Mouse (Mus musculus): ENCODE data around the gene Suds3. TPM values are rescaled to one million over a fixed set of nuclear protein-coding genes. Genes with fewer than 3 reads are reported as not detected.

Gene Suds3
- total and polyA plus RNA-seq, 3 experiments = 67.8 to 102 TPM; not detected in 1

- H3K9ac ChIP-seq (ENCODE audit: control insufficient read depth, low read depth, low read length, poor library complexity, severe bottlenecking) = no peak overlapping the region
- no peaks in the 10 kb centered on the region for H3K27me3 ChIP-seq (ENCODE audit: control insufficient read depth in 1 of 2, insufficient read depth in 2 of 2, low read length in 2 of 2)
- no peak overlapping the region for H3K4me3 ChIP-seq (ENCODE audit: control insufficient read depth in 1 of 2, insufficient read depth in 1 of 2, low read depth in 2 of 2, low read length in 2 of 2)
- no peaks in the 10 kb centered on the region for H3K9me3 ChIP-seq (replicated peaks; ENCODE audit: insufficient read depth, low read length)
- no peak for DNase-seq (ENCODE audit: low read depth, low spot score)
- peaks cover 27% of the 10 kb centered on the region for H3K79me2 ChIP-seq (ENCODE audit: control insufficient read depth, insufficient read depth, low read length, poor library complexity)
- no peaks in the 10 kb centered on the region for H3K4me1 ChIP-seq (ENCODE audit: control insufficient read depth in 1 of 2, insufficient read depth in 2 of 2, low read length in 2 of 2)
- no peak overlapping the region for H3K27ac ChIP-seq (ENCODE audit: control insufficient read depth, low read depth, low read length)
- no peak for TF ChIP-seq HCFC1 (IDR thresholded peaks at IDR 0.05; ENCODE audit: low read depth, low read length)
- no peak for TF ChIP-seq USF1 (IDR thresholded peaks at IDR 0.05; ENCODE audit: low read depth, low read length)
- no peak for TF ChIP-seq POLR2AphosphoS5 (IDR thresholded peaks at IDR 0.05; ENCODE audit: borderline replicate concordance, low read depth, low read length)
- no peak for TF ChIP-seq CTCF (IDR thresholded peaks at IDR 0.05 in 2 of 3, conservative IDR thresholded peaks at IDR 0.05 in 1 of 3; ENCODE audit: control insufficient read depth in 1 of 3, insufficient read depth in 1 of 3, low read depth in 2 of 3, low read length in 3 of 3, poor library complexity in 1 of 3, severe bottlenecking in 1 of 3)
- TF ChIP-seq MXI1 (IDR thresholded peaks at IDR 0.05; ENCODE audit: low read depth, low read length) = no peak
- TF ChIP-seq ZC3H11A (IDR thresholded peaks at IDR 0.05; ENCODE audit: low read depth, low read length) = no peak
- no peak for TF ChIP-seq CHD2 (IDR thresholded peaks at IDR 0.05; ENCODE audit: low read length)
- no peak for TF ChIP-seq KAT2A (conservative IDR thresholded peaks at IDR 0.05; ENCODE audit: low read depth, low read length)
- no peak for TF ChIP-seq SMC3 (IDR thresholded peaks at IDR 0.05; ENCODE audit: low read depth, low read length)
- TF ChIP-seq TCF12 (IDR thresholded peaks at IDR 0.05; ENCODE audit: low read depth, low read length) = no peak
- no peak for TF ChIP-seq ZNF384 (IDR thresholded peaks at IDR 0.05; ENCODE audit: low read depth, low read length)
- no peak for TF ChIP-seq ETS1 (IDR thresholded peaks at IDR 0.05; ENCODE audit: low read depth, low read length)
- TF ChIP-seq TAL1 (IDR thresholded peaks at IDR 0.05; ENCODE audit: low read length) = no peak
- H3K36me3 ChIP-seq (ENCODE audit: control insufficient read depth in 1 of 2, insufficient read depth in 2 of 2, low read length in 2 of 2) = peaks cover 0 to 7% of the 10 kb centered on the region in 2 experiments; a peak in 2 of 4 replicates
Observed at GRCm38 (mm10) chr5:117164516-117164915, 48.6 kb upstream of the Suds3 start.

- no peak for TF ChIP-seq MAFK (IDR thresholded peaks at IDR 0.05; ENCODE audit: borderline replicate concordance, low read depth, low read length)
- no peak for TF ChIP-seq BHLHE40 (IDR thresholded peaks at IDR 0.05; ENCODE audit: borderline replicate concordance, low read depth, low read length)
- TF ChIP-seq MYB (IDR thresholded peaks at IDR 0.05; ENCODE audit: low read depth, low read length) = no peak
- no peak for TF ChIP-seq ZKSCAN1 (IDR thresholded peaks at IDR 0.05; ENCODE audit: low read depth, low read length)
- no peak for TF ChIP-seq CTCF (IDR thresholded peaks at IDR 0.05 in 2 of 3, conservative IDR thresholded peaks at IDR 0.05 in 1 of 3; ENCODE audit: control insufficient read depth in 1 of 3, insufficient read depth in 1 of 3, low read depth in 2 of 3, low read length in 3 of 3, poor library complexity in 1 of 3, severe bottlenecking in 1 of 3)
- TF ChIP-seq ZNF384 (IDR thresholded peaks at IDR 0.05; ENCODE audit: low read depth, low read length) = no peak
- TF ChIP-seq HCFC1 (IDR thresholded peaks at IDR 0.05; ENCODE audit: low read depth, low read length) = no peak
- no peak for TF ChIP-seq RCOR1 (IDR thresholded peaks at IDR 0.05; ENCODE audit: low read depth, low read length)
- TF ChIP-seq MAZ (IDR thresholded peaks at IDR 0.05; ENCODE audit: low read depth, low read length) = no peak
- TF ChIP-seq MAX (IDR thresholded peaks at IDR 0.05; ENCODE audit: low read length) = no peak
- TF ChIP-seq GABPA (IDR thresholded peaks at IDR 0.05; ENCODE audit: low read depth, low read length) = no peak
- no peak for TF ChIP-seq SMC3 (IDR thresholded peaks at IDR 0.05; ENCODE audit: low read depth, low read length)
- no peak for TF ChIP-seq NRF1 (IDR thresholded peaks at IDR 0.05; ENCODE audit: insufficient read depth, low read depth, low read length, poor library complexity, severe bottlenecking)
- Histone ChIP-seq H3K9ac (ENCODE audit: control insufficient read depth, low read depth, low read length, poor library complexity, severe bottlenecking) (no peak overlapping the region), H3K79me2 (ENCODE audit: control insufficient read depth, insufficient read depth, low read length, poor library complexity) (peaks cover 29% of the 10 kb centered on the region), H3K27ac (ENCODE audit: control insufficient read depth, low read depth, low read length) (no peak overlapping the region), H3K4me1 (ENCODE audit: control insufficient read depth in 1 of 2, insufficient read depth in 2 of 2, low read length in 2 of 2) (no peaks in the 10 kb centered on the region), H3K27me3 (ENCODE audit: control insufficient read depth in 1 of 2, insufficient read depth in 2 of 2, low read length in 2 of 2) (no peaks in the 10 kb centered on the region), H3K36me3 (ENCODE audit: control insufficient read depth in 1 of 2, insufficient read depth in 2 of 2, low read length in 2 of 2) (peaks cover 0 to 5% of the 10 kb centered on the region in 2 experiments; a peak in 2 of 4 replicates), H3K9me3 (replicated peaks; ENCODE audit: insufficient read depth, low read length) (no peaks in the 10 kb centered on the region), H3K4me3 (ENCODE audit: control insufficient read depth in 1 of 2, insufficient read depth in 1 of 2, low read depth in 2 of 2, low read length in 2 of 2) (no peak overlapping the region)
- no peak for DNase-seq (ENCODE audit: low read depth, low spot score)
Observed at GRCm38 (mm10) chr5:117163790-117164189, 47.9 kb upstream of the Suds3 start.

Measured in MEL (cell line).